Mouse (Mus musculus) lung, adult 2 months (tissue): ENCODE measurements around the gene Cryzl1.

Source experiments
- CTCF ChIP-seq: fragments of 200-500 bp; IDR thresholded peaks from 2 replicates; pipeline ENCODE4 v1.5.1; 2011; ENCODE audit warnings: mild to moderate bottlenecking, low read length, control low read depth; ENCODE audit not compliant: insufficient read depth
- POLR2A ChIP-seq: fragments of 200-500 bp; IDR thresholded peaks from 2 replicates; pipeline ENCODE4 v1.6.1; 2011; ENCODE audit warnings: low read depth, mild to moderate bottlenecking, control low read depth, low read length, borderline replicate concordance; ENCODE audit errors: extremely low read depth

DNA sequence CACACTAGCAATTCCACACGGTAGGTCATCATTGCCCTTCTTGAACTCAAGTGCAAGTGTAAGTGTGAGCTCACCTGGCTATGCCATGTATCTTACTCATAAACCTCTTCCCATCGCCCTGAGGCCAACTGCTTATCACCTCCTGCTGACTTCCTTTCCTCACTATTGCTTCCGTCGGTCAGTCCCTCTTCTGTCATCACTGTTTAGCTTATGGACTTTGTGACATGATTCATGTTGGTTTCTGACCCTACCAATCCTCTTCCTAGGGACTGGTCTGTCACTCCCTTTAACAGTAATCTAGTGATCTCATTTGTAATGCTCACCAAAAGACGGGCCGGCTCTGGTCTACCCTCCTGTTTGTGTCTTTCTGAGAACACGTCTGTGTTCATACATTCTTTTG is 18.5 kb downstream of the Cryzl1 start:
- TF ChIP-seq CTCF (no peak), POLR2A (no peak)
